Mouse (Mus musculus) midbrain, postnatal 0 days (tissue): ENCODE data around the gene Klb. TPM values are rescaled to one million over a fixed set of nuclear protein-coding genes. Genes with fewer than 3 reads are reported as not detected.

Source experiments
- ATAC-seq: fragments of 200-750 bp; cut with Nextera tagmentation; 2 replicates; pipeline ENCODE4 v1.8.0; 2017; ENCODE audit warnings: moderate number of reproducible peaks, mild to moderate bottlenecking, moderate TSS enrichment, moderate library complexity; ENCODE audit not compliant: low FRiP score
- DNase-seq: peaks from one replicate; pipeline ENCODE4 v3.0.0-alpha.2; 2015; ENCODE audit warnings: low spot score
- H3K27ac ChIP-seq: fragments of 300-500 bp; sonication (generic); 2 replicates; pipeline ENCODE4 v1.5.1; 2014; ENCODE audit warnings: low read depth, mild to moderate bottlenecking, low read length, mixed read lengths
- H3K27me3 ChIP-seq: fragments of 300-500 bp; sonication (generic); 2 replicates; pipeline ENCODE4 v1.6.1; 2014; ENCODE audit warnings: low read length, control low read depth, mixed read lengths; ENCODE audit not compliant: insufficient read depth
- H3K36me3 ChIP-seq: fragments of 300-500 bp; sonication (generic); 2 replicates; pipeline ENCODE4 v1.6.1; 2014; ENCODE audit warnings: low read length, control low read depth, mixed read lengths; ENCODE audit not compliant: insufficient read depth
- H3K4me1 ChIP-seq: fragments of 300-500 bp; sonication (generic); 2 replicates; pipeline ENCODE4 v1.6.1; 2014; ENCODE audit warnings: mild to moderate bottlenecking, control low read depth, antibody characterized with exemption, low read length, mixed read lengths; ENCODE audit not compliant: insufficient read depth
- H3K4me2 ChIP-seq: fragments of 300-500 bp; sonication (generic); 2 replicates; pipeline ENCODE4 v1.6.1; 2014; ENCODE audit warnings: low read depth, mild to moderate bottlenecking, low read length, mixed read lengths; ENCODE audit not compliant: poor library complexity, severe bottlenecking
- H3K4me3 ChIP-seq: fragments of 300-500 bp; sonication (generic); 2 replicates; pipeline ENCODE4 v1.5.1; 2014; ENCODE audit warnings: low read depth, mild to moderate bottlenecking, low read length, moderate library complexity
- H3K9ac ChIP-seq: fragments of 300-500 bp; sonication (generic); replicated peaks from 2 replicates; pipeline ENCODE4 v1.6.1; 2014; ENCODE audit warnings: mild to moderate bottlenecking, low read length, moderate library complexity, mixed read lengths; ENCODE audit not compliant: poor library complexity, severe bottlenecking
- H3K9me3 ChIP-seq: fragments of 300-500 bp; sonication (generic); 2 replicates; pipeline ENCODE4 v1.6.1; 2016; ENCODE audit warnings: low read length, control low read depth
- CTCF ChIP-seq: IDR thresholded peaks from 2 replicates; pipeline ENCODE4 v1.5.1; 2016; ENCODE audit warnings: antibody characterized with exemption, mild to moderate bottlenecking
- WGBS: fragments of 180-500 bp; shearing (Covaris S2); extraction: QIAGEN DNeasy Blood & Tissue Kit; methylation state at CpG from one replicate; pipeline ENCODE4 v1.1.7; 2014; 5-methylcytosine and 5-hydroxymethylcytosine counted together
- polyA plus RNA-seq: library from polyadenylated mRNA; unstranded; fragments of >200 nt; fragmentation: Nextera tagmentation; extraction: Ambion mirVana; gene quantifications from 2 replicates; pipeline ENCODE4 v1.2.1, GENCODE M21; 2015
- total RNA-seq: library from RNA; depleted of rRNA; stranded (reverse); fragments of >200 nt; gene quantifications from 2 replicates; pipeline ENCODE4 v1.2.3, GENCODE M21; 2014

Klb gene
- total and polyA plus RNA-seq, 2 experiments from 2014 or later, result 0.10 to 0.11 TPM

DNA sequence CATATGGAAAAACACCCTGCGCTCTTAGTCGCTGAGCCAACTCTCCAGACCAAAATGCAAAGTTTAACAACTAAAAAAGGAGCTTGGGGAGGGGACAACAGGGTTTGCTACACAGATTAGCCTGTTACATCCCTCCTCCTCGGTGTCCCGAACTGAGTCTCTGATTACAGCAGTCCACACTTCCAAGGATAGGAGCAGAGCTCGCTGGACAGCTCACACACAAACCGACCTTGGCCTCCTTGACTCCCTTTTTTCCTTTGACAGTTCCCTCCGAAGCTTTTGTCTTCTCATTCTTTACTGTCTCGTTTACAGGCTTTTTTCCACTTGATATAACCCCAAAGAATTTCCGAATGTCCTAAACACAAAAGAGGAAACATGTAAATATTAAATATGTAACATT, 28.9 kb upstream of the Klb start:
- ATAC-seq, result no peak
- 94% methylated on average over 9 of the region's 9 CpGs for whole genome bisulfite sequencing

DNA sequence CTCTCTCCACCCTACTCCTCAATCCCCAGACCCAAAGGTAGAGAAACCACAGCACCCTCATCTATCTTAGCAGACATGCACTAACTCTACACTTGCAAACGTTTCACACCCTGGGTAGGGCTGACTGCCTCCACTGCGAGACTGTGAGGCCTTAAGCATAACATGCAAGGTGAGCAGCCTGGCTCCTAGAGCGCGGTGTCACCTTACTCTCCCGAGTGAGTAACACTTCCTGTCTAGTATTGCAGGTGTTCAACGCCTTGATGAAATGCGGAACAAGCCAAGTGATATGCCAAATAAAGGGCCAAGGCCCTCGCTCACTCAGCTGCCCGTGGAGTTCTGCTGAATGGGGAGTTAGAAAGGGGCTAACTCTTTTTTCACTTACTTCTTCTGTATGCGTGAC, 25.9 kb upstream of the Klb start:
- DNase-seq, result no peak
- no peak overlapping the region for H3K4me3 ChIP-seq
- no peak overlapping the region for H3K27ac ChIP-seq
- TF ChIP-seq CTCF, result no peak
- no peaks in the 10 kb centered on the region for H3K27me3 ChIP-seq
- H3K36me3 ChIP-seq, result peaks cover 5% of the 10 kb centered on the region
- H3K4me2 ChIP-seq, result no peak overlapping the region
- no peak overlapping the region for H3K9ac ChIP-seq
- ATAC-seq, result no peak
- WGBS, result 92% methylated on average over 10 of the region's 10 CpGs
- H3K9me3 ChIP-seq, result no peaks in the 10 kb centered on the region
- H3K4me1 ChIP-seq, result no peaks in the 10 kb centered on the region

More for the DNA sequence above, 28.9 kb upstream of the Klb start:
- H3K4me2 ChIP-seq, result no peak overlapping the region
- DNase-seq, result no peak
- no peak for TF ChIP-seq CTCF
- H3K27me3 ChIP-seq, result no peaks in the 10 kb centered on the region
- H3K36me3 ChIP-seq, result peaks cover 9% of the 10 kb centered on the region
- no peak overlapping the region for H3K9ac ChIP-seq
- H3K4me1 ChIP-seq, result no peaks in the 10 kb centered on the region
- no peak overlapping the region for H3K4me3 ChIP-seq
- H3K27ac ChIP-seq, result no peak overlapping the region
- no peaks in the 10 kb centered on the region for H3K9me3 ChIP-seq

DNA sequence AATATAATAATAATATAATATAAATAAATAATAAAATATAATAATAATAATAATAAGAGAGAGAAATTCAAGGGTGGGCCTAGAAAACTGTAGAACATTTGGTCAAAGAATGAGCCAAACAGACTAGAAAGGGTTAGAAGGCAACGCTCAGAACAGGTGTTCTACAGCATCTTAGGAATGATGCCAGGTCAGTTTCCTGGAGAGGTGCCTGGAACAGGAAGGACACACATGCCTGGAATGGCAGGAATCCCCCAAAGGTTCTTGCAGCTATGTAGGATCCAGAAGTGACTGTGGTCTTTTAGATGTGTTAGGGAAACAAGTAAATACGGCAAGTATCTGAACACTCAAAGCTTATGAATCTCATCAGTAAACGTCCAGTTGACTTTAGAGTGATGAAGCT, 23.8 kb upstream of the Klb start:
- no peaks in the 10 kb centered on the region for H3K36me3 ChIP-seq
- no peak overlapping the region for H3K27ac ChIP-seq
- H3K4me3 ChIP-seq, result no peak overlapping the region
- 92% methylated on average over 3 of the region's 3 CpGs for WGBS
- H3K4me1 ChIP-seq, result no peaks in the 10 kb centered on the region
- DNase-seq (no peak), ATAC-seq (no peak)
- H3K4me2 ChIP-seq, result no peak overlapping the region
- H3K27me3 ChIP-seq, result no peaks in the 10 kb centered on the region
- H3K9ac ChIP-seq, result no peak overlapping the region
- H3K9me3 ChIP-seq, result no peaks in the 10 kb centered on the region
- TF ChIP-seq CTCF, result no peak

DNA sequence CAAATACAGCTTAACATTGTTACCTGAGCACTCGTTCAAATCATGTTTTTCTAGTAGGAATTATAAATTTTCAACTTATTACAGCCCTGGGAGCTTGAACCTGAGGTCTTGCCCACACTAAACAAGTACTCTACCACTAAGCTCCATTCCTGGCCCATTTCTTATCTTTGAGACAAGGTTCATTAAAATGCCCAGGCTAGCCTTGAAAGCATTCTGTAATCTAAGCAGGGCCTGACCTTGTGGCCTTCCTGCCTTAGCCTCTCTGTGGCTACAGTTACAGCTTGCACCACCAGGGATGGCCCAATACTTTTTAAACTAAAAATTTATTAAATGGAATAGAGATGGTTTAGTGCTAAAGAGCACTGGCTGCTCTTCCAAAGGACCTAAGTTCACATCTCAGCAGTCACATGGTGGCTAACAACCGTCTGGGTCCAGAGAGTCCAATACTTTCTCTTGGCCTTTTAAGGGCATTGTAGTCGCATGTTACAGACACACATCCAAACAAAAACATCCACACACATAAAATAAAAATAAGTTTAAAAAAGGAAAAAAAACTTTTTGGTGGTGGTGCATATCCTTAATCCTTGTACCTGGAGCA, 23.3 kb upstream of the Klb start:
- no peaks in the 10 kb centered on the region for H3K4me1 ChIP-seq
- DNase-seq, result no peak
- no peak for TF ChIP-seq CTCF

DNA sequence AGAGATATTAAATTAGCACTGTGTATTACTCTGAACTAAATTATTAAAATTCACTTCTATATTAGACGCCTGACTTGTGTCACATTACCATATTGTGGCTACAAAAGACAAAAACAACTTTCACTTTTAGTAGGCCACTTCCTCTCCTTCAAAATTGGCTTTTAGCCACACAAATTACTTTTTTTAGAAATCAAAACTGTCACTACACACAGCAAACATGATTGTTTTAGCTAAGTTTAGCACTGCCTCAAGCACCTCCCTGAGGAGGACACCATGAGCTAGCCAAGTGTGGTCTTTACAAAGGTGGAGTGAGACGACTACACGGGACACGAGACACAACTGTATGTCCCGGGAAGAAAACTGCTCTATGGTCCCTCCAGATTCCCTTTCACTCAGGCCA, 21.9 kb upstream of the Klb start:
- Histone ChIP-seq H3K27ac (no peak overlapping the region), H3K9ac (no peak overlapping the region), H3K27me3 (no peaks in the 10 kb centered on the region), H3K4me3 (no peak overlapping the region), H3K4me2 (no peak overlapping the region), H3K36me3 (no peaks in the 10 kb centered on the region), H3K4me1 (no peaks in the 10 kb centered on the region), H3K9me3 (no peaks in the 10 kb centered on the region)
- 71% methylated on average over 5 of the region's 5 CpGs for WGBS
- DNase-seq (no peak), ATAC-seq (no peak)
- no peak for TF ChIP-seq CTCF

More for the DNA sequence above, 23.3 kb upstream of the Klb start:
- Histone ChIP-seq H3K27ac (no peak overlapping the region), H3K4me2 (no peak overlapping the region), H3K36me3 (no peaks in the 10 kb centered on the region), H3K9ac (no peak overlapping the region), H3K9me3 (no peaks in the 10 kb centered on the region), H3K27me3 (no peaks in the 10 kb centered on the region), H3K4me3 (no peak overlapping the region)
- ATAC-seq, result no peak
- 90% methylated on average over 3 of the region's 3 CpGs for WGBS

DNA sequence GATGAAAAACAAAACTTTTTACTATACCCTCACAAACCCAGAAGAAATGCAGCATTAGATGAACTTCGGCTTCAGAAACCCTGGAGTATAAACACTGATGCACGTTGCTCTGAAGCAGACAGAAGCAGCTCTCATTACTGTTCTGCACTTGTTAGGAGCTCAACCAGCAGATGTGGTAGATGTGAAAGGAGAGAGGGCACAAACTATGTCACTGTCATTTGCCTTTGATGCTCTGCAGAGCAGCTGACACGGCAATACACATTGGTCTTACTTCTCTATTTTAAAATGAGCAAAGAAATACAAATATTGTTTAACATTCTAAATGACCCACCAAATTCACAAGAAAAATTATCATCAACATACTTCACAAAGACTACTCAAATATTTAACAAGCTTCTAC, 18.1 kb upstream of the Klb start:
- Histone ChIP-seq H3K27ac (no peak overlapping the region), H3K4me3 (no peak overlapping the region), H3K36me3 (no peaks in the 10 kb centered on the region), H3K4me2 (no peak overlapping the region), H3K9ac (no peak overlapping the region), H3K27me3 (no peaks in the 10 kb centered on the region), H3K4me1 (no peaks in the 10 kb centered on the region), H3K9me3 (no peaks in the 10 kb centered on the region)
- 90% methylated on average over 3 of the region's 3 CpGs for WGBS
- TF ChIP-seq CTCF, result no peak
- DNase-seq (no peak), ATAC-seq (no peak)
